Mouse (Mus musculus): ENCODE results near the gene Nfkb1.

GRCm38 (mm10) chr3:135731292-135732047 lies 40.1 kb upstream of the Nfkb1 start:
- no peak for TF ChIP-seq CTCF (IDR thresholded peaks at IDR 0.05; ENCODE audit: insufficient read depth, low read depth, low read length)
- no peak for TF ChIP-seq POLR2A (IDR thresholded peaks at IDR 0.05; ENCODE audit: insufficient read depth, low read depth, low read length)

Data from olfactory bulb, adult 2 months (tissue).